Mouse (Mus musculus) 3134 (cell line): Measurements from ENCODE around the gene Lrig2.

Experiments
- DNase-seq: peaks from one replicate; pipeline ENCODE4 v3.0.0-alpha.2; 2011; ENCODE audit warnings: low spot score; ENCODE audit not compliant: insufficient read length; ENCODE audit errors: extremely low read depth

Gene Lrig2

DNA sequence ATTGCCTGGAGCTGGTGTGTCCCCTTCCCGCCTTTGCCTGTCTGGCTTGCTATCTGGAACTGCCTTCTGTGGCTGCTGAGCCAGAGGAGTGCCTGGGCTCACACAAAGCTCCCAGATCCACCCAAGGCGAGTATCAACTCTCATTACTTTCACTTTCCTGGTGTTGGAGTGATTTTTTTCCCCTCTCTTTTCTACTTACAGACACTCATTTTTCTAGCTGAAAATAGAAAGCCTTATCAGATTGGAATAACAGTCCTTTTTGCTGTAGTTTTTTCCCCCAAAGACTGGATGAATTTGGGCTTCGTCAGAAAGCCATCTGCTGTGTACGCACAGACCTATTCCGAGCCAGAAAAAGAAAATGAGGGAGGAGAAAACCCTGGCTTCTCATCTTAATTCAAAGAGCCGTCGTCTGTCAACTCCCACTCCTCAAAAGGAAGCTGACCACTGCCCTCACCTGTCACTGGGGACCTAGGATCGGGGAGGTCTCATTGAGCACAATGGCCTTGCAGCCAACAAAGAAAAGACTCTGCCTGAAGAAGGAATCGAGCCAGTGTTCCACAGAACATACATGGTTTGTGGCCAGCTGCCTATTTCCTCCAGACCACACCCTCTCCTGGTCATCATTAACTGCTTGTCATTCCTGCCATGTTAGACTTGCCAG lies 127.9 kb downstream of the Lrig2 start:
- peak; percentile 70 for DNase-seq

DNA sequence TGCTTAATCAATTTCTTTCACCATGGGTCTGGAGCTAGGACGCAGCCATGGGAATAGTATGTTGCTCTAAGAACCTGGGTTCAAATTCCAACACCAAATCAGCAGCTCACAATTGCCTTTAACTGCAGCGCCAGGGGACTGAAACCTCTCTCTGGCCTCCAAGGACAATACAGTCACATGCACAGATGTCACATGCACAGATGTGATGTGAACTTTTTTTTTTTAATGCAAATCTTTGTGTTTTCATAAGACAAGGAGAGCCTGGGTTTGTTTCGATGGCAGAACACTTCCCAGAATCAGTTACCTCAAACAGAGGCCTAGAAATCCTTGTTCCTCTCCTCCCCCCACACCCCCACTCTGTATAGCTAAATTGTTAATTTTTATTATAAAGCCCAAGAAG lies 133.5 kb downstream of the Lrig2 start:
- no peak for DNase-seq

DNA sequence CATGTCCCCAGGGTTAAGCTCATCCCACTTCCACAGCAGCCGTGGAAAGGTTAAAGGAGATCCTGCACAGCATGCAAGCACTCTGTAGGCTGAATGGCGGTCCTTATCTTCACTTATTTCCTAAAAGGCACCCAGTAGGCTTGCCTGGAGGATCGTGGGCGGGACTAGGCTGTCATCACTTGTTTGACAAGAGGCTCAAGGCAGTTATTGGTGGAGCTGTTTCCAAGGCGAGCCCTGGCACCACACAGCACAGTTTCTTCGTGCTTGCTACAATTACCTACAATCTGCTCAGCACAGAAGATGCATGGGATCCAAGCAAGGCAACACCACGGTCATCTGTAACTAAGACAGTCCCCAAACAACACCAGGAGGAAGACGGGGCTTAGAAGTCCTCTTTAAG lies 137.8 kb downstream of the Lrig2 start:
- no peak for DNase-seq

DNA sequence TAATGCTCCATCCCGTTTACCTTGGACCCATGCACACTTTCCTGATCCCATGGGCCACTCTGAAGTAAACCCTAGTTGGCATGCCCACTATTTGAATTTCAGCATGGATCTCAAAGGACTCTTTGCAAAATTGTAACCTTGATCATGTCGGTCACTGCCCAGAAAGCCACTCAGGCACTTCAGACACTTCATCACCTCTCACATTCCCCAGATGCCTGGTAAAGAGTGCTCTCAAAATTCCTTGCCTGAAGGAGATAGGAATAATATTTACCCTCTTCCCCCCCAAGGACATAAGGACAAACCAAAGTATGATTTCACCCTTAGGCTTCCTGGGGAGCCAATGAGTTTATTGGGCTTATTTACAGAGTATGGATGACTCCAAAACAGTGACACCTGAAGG lies 139.3 kb downstream of the Lrig2 start:
- no peak for DNase-seq

DNA sequence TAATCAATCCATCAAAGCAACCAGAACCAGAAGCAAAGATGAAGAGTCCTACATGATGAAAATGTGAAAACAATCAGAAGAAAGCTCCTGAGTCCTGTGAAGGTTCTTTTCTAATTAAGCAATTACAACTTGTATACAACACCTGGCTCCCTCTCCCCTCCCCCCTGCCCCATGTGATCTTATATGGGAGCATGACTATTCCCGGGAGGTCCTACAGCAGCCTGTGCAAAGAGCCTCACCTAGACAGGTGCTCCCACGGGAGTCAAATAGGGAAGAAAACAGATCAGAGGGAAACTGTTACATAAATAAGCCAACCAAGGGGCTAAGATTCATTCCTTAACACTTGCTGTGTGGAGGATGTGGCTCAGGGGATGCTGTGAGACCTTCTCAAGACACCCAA lies 143.8 kb downstream of the Lrig2 start:
- no peak for DNase-seq

DNA sequence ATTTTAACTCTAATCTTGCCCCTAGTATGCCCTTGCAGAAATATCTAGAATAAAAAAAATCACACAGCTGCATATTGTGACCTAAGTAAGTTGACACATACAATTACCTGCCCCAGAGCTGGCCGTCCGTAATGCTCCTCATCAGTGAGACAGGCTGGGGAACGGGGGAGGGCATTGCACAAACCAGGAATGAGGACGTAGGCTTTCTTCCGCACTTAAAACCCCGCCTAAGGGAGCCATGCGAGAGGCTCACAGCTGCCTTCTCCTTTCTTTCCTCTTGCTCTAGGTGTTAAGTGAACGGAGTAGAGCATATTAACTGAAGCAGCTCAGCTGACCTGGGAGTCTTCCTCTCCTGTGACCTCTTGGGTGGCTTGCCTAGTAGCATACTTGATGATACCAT lies 149.9 kb downstream of the Lrig2 start:
- DNase-seq = no peak

DNA sequence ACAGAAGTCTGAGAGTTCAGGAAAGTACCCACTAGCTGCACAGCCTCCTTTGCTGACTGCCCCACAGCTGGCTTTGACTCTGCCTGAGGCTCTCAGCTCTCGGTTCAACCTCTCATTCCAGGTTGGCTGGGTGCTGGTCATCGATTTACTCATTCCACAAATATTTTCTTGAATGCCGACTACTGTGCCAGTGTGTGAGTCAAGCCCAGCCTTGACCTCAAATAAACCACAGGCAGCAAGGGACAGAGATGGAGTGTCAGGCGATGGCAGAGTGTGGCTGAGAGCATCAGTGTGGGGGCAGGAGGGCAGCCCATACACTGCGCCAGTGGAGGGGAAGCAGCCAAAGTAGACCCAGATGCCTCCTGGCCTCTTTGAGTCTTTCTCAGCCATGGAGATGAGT lies 151.4 kb downstream of the Lrig2 start:
- peak; percentile 93 for DNase-seq

DNA sequence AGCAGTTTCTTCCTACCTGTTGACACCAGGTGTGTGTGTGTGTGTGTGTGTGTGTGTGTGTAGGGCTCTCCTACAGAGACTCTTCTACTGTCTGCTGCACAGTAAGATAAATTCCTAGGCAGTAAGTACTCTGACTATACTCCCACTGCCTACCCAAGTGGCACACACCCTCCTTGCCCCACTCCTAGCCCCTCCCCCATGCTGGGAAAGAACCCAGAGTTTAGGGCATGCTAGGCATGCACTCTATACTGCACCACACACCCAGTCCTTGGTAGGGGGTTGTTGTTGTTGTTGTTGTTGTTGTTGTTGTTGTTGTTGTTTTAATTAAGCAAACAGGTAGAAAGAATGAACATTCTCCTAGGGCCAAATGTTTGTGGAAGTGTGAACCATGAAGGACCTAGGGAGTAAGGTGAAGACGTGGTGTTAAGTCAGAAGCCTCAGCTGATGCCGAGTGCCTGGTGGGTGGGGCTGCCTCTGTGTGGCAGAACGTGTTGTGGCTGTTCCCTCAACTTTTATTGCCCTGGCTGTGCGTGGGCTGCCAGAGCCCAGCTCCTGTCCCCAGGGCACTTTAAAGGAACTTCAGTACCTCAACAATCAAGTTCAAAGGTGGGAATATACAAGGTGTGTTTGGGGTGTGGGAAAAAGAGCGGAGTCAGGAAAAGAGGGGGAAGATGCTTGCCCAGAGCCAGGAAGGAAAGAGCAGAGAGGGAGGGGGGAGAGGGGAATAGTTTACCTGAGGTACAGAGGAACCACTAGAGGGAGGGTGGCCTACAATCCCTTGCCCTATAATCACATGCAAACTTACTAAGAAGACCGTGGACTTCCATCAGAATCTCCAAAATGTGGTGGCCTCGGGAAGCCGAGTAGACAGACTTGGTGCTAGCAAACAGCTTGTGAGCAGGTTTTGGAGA lies 152.2 kb downstream of the Lrig2 start:
- peak; percentile 75 for DNase-seq

DNA sequence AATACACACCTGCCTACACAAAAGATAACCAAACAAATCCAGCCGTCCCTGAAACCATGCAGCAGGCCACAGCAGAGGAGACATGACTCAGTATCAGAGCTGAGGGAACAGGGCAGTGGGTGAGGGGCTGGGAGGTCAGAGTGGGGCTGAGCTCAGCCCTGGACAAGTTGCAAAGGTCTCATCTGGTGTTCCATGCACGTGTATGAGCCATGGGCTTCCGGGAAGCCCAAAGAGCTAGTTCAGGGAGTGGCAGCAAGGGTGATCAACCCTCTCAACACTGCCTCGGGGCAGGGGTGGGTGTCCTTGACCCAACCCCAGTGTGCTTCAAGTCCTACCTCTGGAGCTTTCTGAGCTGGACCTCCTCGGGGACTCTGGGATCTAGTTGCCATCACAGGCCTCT lies 153.0 kb downstream of the Lrig2 start:
- peak; percentile 53 for DNase-seq

DNA sequence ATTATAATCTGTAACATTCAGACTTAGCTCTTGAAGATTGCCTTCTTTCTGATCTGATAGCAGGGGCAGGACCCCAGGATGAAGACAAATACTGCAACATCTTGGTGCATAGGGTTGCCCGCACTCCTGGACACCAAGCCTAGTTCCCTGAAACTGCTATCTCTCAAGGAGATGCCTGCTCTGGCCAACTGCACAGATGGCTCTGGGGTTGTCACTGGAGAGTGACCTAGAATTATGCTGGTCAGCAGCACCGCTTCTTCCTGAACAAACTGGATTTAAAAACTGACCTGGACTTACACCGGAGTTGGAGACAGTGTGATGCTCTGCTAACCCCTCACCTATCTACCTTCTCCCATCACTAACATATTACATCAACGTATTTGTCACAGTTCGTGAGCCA lies 155.6 kb downstream of the Lrig2 start:
- no peak for DNase-seq

DNA sequence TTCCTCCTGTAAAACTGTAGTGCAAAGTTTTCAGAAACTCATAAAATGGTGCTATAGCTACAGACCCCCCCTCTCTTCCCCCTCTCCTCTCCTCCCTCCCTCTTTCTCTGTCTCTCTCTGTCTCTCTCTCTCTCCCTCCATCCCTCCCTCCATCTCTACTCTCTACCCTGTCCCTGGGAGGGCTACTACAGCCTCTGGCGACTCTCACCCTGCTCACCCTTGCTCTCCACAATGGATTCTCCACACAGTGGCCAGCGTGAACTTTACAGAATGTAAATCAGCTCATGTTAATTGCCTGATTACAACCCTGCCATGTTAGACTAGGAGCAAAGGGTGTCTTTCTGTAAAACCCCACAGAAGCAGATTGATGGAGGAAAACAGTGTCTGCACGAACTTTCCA lies 157.8 kb downstream of the Lrig2 start:
- no peak for DNase-seq

DNA sequence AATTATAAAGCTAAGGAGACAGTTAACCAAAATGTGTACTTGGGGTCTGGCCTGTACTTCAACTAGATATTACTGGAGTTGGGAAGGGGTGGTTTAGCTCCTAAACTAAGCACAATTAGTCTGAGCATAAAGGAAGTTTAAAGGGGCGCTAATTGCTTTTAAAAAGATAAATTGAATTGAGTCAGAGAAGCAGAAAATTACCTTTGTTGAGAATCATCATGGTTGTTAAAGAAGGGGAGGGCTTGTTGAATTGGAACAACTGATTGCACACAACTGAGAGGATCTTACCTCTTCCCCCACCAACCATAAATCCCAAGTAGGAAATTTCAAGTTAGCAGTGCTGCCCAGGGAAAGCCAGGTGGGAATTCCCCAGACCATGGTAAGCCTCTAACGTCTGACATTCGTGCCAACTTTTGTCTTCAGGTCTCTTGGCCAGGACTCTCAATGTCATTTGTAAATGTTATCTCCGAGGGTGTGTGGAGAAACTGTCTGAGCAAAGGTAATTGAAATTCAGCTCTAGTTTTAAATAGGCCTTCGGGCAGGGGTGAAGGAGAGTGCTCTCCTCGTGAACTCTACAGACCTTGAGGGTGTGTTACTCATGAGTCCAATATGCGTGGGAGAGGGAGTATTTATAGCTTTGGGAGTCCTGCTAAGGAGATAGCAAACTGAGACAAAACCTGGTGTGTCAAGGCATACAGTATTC lies 159.2 kb downstream of the Lrig2 start:
- no peak for DNase-seq

DNA sequence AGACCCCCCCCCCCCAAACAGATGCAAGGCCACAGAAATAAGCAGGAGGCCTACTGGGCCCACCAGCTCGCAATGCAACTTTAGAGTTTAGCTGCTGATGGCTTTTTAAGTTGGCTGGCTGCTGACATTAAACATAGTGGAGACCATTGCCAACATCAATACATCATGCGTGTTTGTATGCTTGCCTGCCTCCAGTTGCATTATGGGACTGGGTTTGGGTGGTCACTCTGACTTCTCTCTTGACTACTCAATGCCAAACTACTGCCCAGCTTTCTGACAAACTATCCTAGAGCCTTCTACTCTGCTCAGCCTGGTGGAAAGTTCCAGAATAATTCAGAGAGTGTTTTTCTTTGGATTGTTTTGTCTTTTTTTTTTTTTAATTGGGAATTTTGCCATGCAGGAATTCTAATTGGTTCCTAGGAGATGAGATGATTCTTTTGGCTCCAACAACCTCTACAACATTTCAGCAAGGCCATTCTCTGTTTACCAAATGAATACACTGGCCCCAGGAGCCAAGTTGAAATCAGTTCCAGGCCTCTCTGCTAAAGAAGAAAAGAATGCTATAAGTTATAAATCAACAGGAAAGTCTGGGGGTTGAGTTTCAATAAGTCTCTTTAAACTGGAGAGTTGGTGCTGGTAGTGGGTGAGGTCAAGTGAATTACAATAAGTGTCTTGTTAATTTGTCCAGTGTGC lies 161.3 kb downstream of the Lrig2 start:
- no peak for DNase-seq

DNA sequence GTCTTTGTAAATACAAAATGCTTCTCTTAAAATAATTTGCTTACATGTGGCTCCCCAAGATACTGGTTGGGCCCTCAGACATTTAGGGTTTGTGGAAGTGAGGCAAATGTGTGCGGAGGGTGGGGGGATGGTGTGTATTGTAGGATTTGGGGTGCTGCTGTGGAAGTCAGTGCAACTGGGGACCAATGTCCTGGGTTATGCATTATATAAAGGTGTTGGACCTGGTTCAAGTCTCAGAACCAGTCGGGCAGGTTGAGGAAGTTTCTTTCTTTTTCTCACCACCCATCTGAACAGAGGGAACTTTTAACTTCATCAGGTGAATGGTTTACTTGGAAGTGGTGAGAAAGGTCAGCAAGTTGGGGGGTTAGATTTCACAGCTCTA lies 161.9 kb downstream of the Lrig2 start:
- no peak for DNase-seq

DNA sequence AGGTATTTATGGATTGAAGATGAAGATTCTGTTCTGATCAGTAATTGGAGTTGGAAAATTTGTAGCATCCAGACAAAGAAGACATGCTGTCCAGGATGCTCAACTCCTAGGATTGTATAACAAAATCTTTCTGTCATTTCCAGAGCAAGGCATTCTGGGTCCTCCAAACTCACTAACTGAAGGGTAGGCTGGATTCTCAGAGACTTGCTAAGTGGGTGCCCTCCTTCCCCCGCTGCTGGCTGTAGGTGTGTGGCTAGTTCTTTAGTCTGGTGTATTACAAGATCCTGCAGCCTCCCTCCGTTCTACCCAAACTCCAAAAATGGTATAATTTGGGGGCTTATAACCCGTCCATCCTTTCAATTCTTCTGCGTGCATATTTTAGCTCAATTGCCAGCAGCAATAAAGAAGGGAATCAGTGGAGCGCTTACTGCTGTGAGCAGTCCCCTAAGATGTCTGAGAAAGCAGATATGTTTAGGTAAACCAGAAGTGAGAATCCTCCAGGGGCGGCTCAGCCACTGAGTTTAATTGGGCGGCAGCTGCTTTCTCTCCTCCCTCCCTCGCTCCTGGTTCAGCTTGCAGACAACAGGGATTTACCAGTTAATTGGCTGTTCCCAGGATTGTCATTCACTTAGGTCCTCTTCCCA lies 162.4 kb downstream of the Lrig2 start:
- DNase-seq = no peak
